Mouse (Mus musculus) heart, postnatal 0 days (tissue): ENCODE results near the gene Nop2. TPM values are rescaled to one million over a fixed set of nuclear protein-coding genes. Genes with fewer than 3 reads are reported as not detected.

Source experiments
- ATAC-seq: fragments of 200-750 bp; cut with Nextera tagmentation; 2 replicates; pipeline ENCODE4 v1.8.0; 2017; ENCODE audit warnings: low read depth, moderate number of reproducible peaks, moderate library complexity; ENCODE audit not compliant: insufficient read depth
- DNase-seq: peaks from one replicate; pipeline ENCODE4 v3.0.0-alpha.2; 2016; ENCODE audit warnings: low spot score
- H3K27ac ChIP-seq: fragments of 300-500 bp; sonication (generic); 2 replicates; pipeline ENCODE4 v1.5.1; 2014; ENCODE audit warnings: low read depth, mild to moderate bottlenecking
- H3K27me3 ChIP-seq: fragments of 300-500 bp; sonication (generic); 2 replicates; pipeline ENCODE4 v1.6.1; 2014; ENCODE audit warnings: low read length, mixed read lengths; ENCODE audit not compliant: control insufficient read depth, insufficient read depth
- H3K36me3 ChIP-seq: fragments of 300-500 bp; sonication (generic); replicated peaks from 2 replicates; pipeline ENCODE4 v1.6.1; 2014; ENCODE audit warnings: low read length, mixed read lengths; ENCODE audit not compliant: control insufficient read depth, insufficient read depth
- H3K4me1 ChIP-seq: fragments of 300-500 bp; sonication (generic); 2 replicates; pipeline ENCODE4 v1.6.1; 2014; ENCODE audit warnings: antibody characterized with exemption; ENCODE audit not compliant: control insufficient read depth, insufficient read depth
- H3K4me2 ChIP-seq: fragments of 300-500 bp; sonication (generic); 2 replicates; pipeline ENCODE4 v1.6.1; 2014; ENCODE audit warnings: low read depth, mild to moderate bottlenecking, low read length, moderate library complexity
- H3K4me3 ChIP-seq: fragments of 300-500 bp; sonication (generic); 2 replicates; pipeline ENCODE4 v1.5.1; 2014; ENCODE audit warnings: low read depth, low read length
- H3K9ac ChIP-seq: fragments of 300-500 bp; sonication (generic); replicated peaks from 2 replicates; pipeline ENCODE4 v1.6.1; 2014; ENCODE audit warnings: low read depth, low read length, mixed read lengths
- H3K9me3 ChIP-seq: fragments of 300-500 bp; sonication (generic); replicated peaks from 2 replicates; pipeline ENCODE4 v1.6.1; 2016; ENCODE audit warnings: low read length; ENCODE audit not compliant: control insufficient read depth
- CTCF ChIP-seq: IDR thresholded peaks from 2 replicates; pipeline ENCODE4 v1.5.1; 2016; ENCODE audit warnings: antibody characterized with exemption, control low read depth, low read depth
- EP300 ChIP-seq: IDR thresholded peaks from 2 replicates; pipeline ENCODE4 v1.6.1; 2016; ENCODE audit warnings: antibody characterized with exemption, low read depth
- WGBS: fragments of 180-500 bp; shearing (Covaris S2); extraction: QIAGEN DNeasy Blood & Tissue Kit; methylation state at CpG from one replicate; pipeline ENCODE4 v1.1.7; 2014; 5-methylcytosine and 5-hydroxymethylcytosine counted together
- polyA plus RNA-seq: library from polyadenylated mRNA; unstranded; fragments of >200 nt; fragmentation: Nextera tagmentation; extraction: Ambion mirVana; gene quantifications from 2 replicates; pipeline ENCODE4 v1.2.1, GENCODE M21; 2015
- total RNA-seq: library from RNA; depleted of rRNA; stranded (reverse); fragments of >200 nt; gene quantifications from 2 replicates; pipeline ENCODE4 v1.2.3, GENCODE M21; 2014; ENCODE audit warnings: low replicate concordance

The Nop2 gene
- total and polyA plus RNA-seq, 2 experiments from 2014 or later: 22.9 to 25.3 TPM

DNA sequence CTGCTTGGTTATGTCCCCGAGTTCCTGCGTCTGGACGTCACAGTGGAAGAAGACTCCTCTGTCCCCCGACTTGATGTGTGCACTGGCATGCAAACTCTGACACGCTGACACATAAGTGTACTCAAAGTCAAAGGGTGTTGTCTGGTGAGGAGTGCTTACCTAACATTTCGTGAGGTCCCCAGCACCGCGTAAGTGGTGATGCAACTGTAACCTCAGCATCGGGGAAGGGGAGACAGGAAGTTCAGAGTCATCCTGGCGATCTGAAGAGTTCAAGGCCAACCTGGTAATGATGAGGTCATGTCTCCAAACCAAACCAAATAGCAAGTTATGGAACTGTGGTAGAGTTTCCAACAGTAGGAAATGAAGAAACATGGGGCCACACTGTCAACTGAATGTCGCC, 19.2 kb upstream of the Nop2 start:
- H3K4me3 ChIP-seq: no peak overlapping the region
- DNase-seq (no peak), ATAC-seq (no peak)
- H3K9ac ChIP-seq: no peak overlapping the region
- no peaks in the 10 kb centered on the region for H3K4me1 ChIP-seq
- no peak overlapping the region for H3K27ac ChIP-seq
- H3K4me2 ChIP-seq: no peak overlapping the region
- peaks cover 97% of the 10 kb centered on the region for H3K36me3 ChIP-seq
- WGBS: 87% methylated on average over 11 of the region's 11 CpGs
- no peaks in the 10 kb centered on the region for H3K27me3 ChIP-seq
- no peak for TF ChIP-seq CTCF
- TF ChIP-seq EP300: no peak
- H3K9me3 ChIP-seq: no peaks in the 10 kb centered on the region

GRCm38 (mm10) chr6:125119387-125119786, 12.3 kb upstream of the Nop2 start:
- no peak for ATAC-seq
- Histone ChIP-seq H3K4me3 (no peak overlapping the region), H3K9ac (no peak overlapping the region), H3K4me2 (no peak overlapping the region), H3K4me1 (no peaks in the 10 kb centered on the region), H3K36me3 (peaks cover 96% of the 10 kb centered on the region), H3K27me3 (no peaks in the 10 kb centered on the region), H3K27ac (no peak overlapping the region), H3K9me3 (no peaks in the 10 kb centered on the region)
- no peak for TF ChIP-seq EP300
- DNase-seq: no peak
- 90% methylated on average over 8 of the region's 8 CpGs for WGBS

DNA sequence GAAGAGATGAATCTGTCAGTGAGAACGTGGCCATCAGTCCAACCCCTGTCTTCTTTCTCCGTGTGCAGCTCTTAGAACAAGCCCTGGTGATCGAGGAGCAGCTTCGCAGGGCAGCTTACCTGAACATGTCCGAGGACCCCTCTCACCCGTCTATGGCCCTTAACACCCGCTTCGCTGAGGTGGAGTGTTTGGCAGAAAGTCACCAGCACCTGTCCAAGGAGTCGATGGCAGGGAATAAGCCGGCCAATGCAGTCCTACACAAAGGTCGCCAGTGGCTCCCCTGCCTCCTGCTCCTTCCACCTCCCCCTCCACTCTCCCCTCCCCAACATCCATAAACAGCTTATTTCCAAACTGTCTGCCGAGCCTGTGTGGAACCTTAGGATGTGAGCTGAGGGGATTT, 3.0 kb upstream of the Nop2 start:
- Histone ChIP-seq H3K4me3 (no peak overlapping the region), H3K36me3 (peaks cover 75% of the 10 kb centered on the region)
- no peak for DNase-seq

GRCm38 (mm10) chr6:125129710-125130402, 1.9 kb upstream of the Nop2 start:
- no peak for ATAC-seq
- no peak overlapping the region for H3K27ac ChIP-seq
- H3K36me3 ChIP-seq: peaks cover 75% of the 10 kb centered on the region
- WGBS: 88% methylated on average over 20 of the region's 20 CpGs
- H3K4me3 ChIP-seq: no peak overlapping the region
- TF ChIP-seq EP300 (no peak), CTCF (no peak)
- H3K4me2 ChIP-seq: no peak overlapping the region
- no peaks in the 10 kb centered on the region for H3K9me3 ChIP-seq
- H3K27me3 ChIP-seq: no peaks in the 10 kb centered on the region
- no peak for DNase-seq
- no peak overlapping the region for H3K9ac ChIP-seq
- peaks cover 7% of the 10 kb centered on the region; the same call in 1 of the 2 replicates for H3K4me1 ChIP-seq

More for the DNA sequence above, 3.0 kb upstream of the Nop2 start:
- WGBS: 84% methylated on average over 12 of the region's 12 CpGs
- Histone ChIP-seq H3K27ac (no peak overlapping the region), H3K4me1 (peaks cover 7% of the 10 kb centered on the region; the same call in 1 of the 2 replicates), H3K27me3 (no peaks in the 10 kb centered on the region), H3K9ac (no peak overlapping the region), H3K4me2 (no peak overlapping the region), H3K9me3 (no peaks in the 10 kb centered on the region)
- TF ChIP-seq CTCF (no peak), EP300 (no peak)
- no peak for ATAC-seq

DNA sequence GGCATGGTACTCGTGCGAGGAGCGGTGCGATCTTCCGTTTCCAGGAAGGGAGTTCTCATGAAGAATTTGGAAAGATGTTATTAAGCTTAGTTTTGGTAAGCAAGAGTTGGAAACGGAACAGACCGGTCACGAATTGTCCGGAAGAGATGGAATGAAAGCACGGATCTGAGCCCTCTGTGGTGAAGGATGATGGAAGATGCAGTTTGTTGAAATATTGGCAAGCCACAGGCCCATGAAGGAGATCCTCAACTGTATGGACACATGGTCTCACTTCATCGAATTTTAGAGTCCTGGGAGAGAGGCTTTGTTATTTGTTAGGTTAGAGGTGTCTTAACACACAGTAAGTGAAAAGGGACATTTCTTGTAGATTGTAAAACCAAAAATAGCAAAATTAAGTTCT, 761 bp downstream of the Nop2 start:
- Histone ChIP-seq H3K4me1 (peaks cover 7% of the 10 kb centered on the region; the same call in 1 of the 2 replicates), H3K27me3 (no peaks in the 10 kb centered on the region), H3K36me3 (peaks cover 74% of the 10 kb centered on the region), H3K27ac (no peak overlapping the region), H3K9me3 (no peaks in the 10 kb centered on the region), H3K9ac (peak overlapping the region; percentile 81), H3K4me2 (peak overlapping the region; percentile 90), H3K4me3 (peak overlapping the region; percentile 93)
- no peak for TF ChIP-seq EP300
- TF ChIP-seq CTCF: no peak
- no peak for DNase-seq
- WGBS: 2% methylated on average over 11 of the region's 11 CpGs
- no peak for ATAC-seq
